Mouse (Mus musculus): ENCODE results near the gene Slc16a12. TPM values are rescaled to one million over a fixed set of nuclear protein-coding genes. Genes with fewer than 3 reads are reported as not detected.
A peak's percentile ranks its signal among the peaks of the same experiment; 100 is the strongest.

The Slc16a12 gene
- total RNA-seq, 1 experiment: 0.13 TPM

DNA sequence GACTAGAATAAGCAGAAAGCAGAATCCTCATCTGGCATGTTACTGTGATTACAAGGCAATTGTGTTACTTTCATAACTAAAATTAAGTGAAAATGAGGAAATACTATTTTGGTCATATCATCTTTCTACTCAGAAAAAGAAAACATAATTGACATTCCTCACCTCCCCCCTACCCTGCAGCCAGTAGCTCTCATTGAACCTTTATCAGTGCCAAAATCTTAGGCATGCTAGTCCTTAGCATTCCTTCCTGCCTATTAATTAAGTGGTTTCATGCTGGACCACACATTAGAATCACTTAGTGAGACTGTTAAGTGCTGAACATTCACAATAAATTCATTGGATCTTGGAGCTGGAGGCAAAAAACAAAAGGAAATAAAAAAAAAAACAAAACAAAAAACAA lies 31.0 kb upstream of the Slc16a12 start:
- no peak for TF ChIP-seq MAFK (IDR thresholded peaks at IDR 0.05; ENCODE audit: insufficient read depth, low read depth, low read length)
- TF ChIP-seq ZC3H11A (IDR thresholded peaks at IDR 0.05; ENCODE audit: borderline replicate concordance, low read depth, low read length): no peak
- TF ChIP-seq ZNF384 (IDR thresholded peaks at IDR 0.05; ENCODE audit: low read depth, low read length): no peak
- no peak for TF ChIP-seq HCFC1 (IDR thresholded peaks at IDR 0.05; ENCODE audit: borderline replicate concordance, insufficient read depth, low read length)
- Histone ChIP-seq H3K4me1 (ENCODE audit: control insufficient read depth in 2 of 2, insufficient read depth in 2 of 2, low read length in 2 of 2, poor library complexity in 1 of 2) (no peaks in the 10 kb centered on the region), H3K9me3 (ENCODE audit: control insufficient read depth, insufficient read depth, low read depth, low read length) (no peaks in the 10 kb centered on the region), H3K4me3 (ENCODE audit: insufficient read depth in 1 of 2, low read depth in 1 of 2, low read length in 2 of 2, poor library complexity in 1 of 2, severe bottlenecking in 1 of 2) (no peak overlapping the region), H3K27ac (ENCODE audit: insufficient read depth, low read depth, low read length, poor library complexity, severe bottlenecking) (no peak overlapping the region), H3K36me3 (ENCODE audit: control insufficient read depth, insufficient read depth, low read length, poor library complexity, severe bottlenecking) (no peaks in the 10 kb centered on the region), H3K9ac (ENCODE audit: insufficient read depth, low read depth, low read length, poor library complexity, severe bottlenecking) (no peak overlapping the region)
- in situ Hi-C loops (cut with MboI; ENCODE audit: low sequenced_read_pairs in 2 of 2, unreplicated experiment in 2 of 2): no loop called here
- no peak for DNase-seq (ENCODE audit: low read depth, low spot score)

DNA sequence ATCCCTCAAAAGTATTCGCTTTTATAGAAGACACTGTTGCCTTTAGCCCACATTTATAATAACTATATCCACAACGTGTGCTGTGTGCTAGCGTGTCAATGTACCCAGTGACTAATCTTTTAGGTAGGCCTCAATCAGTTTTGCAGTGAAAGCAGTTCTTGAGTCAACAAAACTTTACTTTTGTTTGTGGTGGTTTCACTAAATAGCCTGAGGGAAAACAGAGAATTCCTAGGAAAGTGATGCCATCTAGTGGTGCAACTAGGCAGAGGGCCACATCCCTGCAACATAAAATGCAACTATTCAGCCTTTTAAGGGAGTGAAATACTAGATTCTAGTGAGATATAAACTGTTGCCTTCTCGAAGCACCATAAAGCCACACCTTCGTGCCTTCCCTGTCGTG lies 25.7 kb upstream of the Slc16a12 start:
- TF ChIP-seq CHD2 (IDR thresholded peaks at IDR 0.05; ENCODE audit: low read depth, low read length) (no peak), ZNF384 (IDR thresholded peaks at IDR 0.05; ENCODE audit: low read depth, low read length) (no peak), ZC3H11A (IDR thresholded peaks at IDR 0.05; ENCODE audit: borderline replicate concordance, low read depth, low read length) (peak; percentile 85)

DNA sequence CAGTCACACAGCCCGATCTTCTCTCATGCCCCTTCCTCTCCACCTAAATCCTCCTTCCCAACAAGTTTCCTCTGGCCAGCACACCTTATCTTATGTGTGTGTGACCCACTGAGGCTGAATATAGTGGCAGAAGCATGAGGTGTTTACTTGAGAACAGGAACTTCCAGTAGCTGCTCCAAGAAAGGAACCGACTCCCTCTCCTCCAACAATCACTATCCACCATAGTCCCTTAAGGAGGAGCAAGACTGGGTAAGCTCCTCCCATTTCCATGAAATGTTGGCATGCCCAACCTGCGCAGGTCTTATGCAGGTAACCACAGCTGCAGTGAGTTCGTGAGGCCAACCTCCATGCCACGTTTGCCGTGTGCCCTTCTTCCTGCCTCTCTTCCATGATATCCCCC lies 23.7 kb upstream of the Slc16a12 start:
- Histone ChIP-seq H3K4me1 (ENCODE audit: control insufficient read depth in 2 of 2, insufficient read depth in 2 of 2, low read length in 2 of 2, poor library complexity in 1 of 2) (no peaks in the 10 kb centered on the region), H3K27ac (ENCODE audit: insufficient read depth, low read depth, low read length, poor library complexity, severe bottlenecking) (no peak overlapping the region), H3K36me3 (ENCODE audit: control insufficient read depth, insufficient read depth, low read length, poor library complexity, severe bottlenecking) (no peaks in the 10 kb centered on the region), H3K4me3 (ENCODE audit: insufficient read depth in 1 of 2, low read depth in 1 of 2, low read length in 2 of 2, poor library complexity in 1 of 2, severe bottlenecking in 1 of 2) (no peak overlapping the region), H3K9me3 (ENCODE audit: control insufficient read depth, insufficient read depth, low read depth, low read length) (no peaks in the 10 kb centered on the region), H3K9ac (ENCODE audit: insufficient read depth, low read depth, low read length, poor library complexity, severe bottlenecking) (no peak overlapping the region)
- TF ChIP-seq MAFK (IDR thresholded peaks at IDR 0.05; ENCODE audit: insufficient read depth, low read depth, low read length) (no peak), ZNF384 (IDR thresholded peaks at IDR 0.05; ENCODE audit: low read depth, low read length) (no peak), CHD2 (IDR thresholded peaks at IDR 0.05; ENCODE audit: low read depth, low read length) (no peak), HCFC1 (IDR thresholded peaks at IDR 0.05; ENCODE audit: borderline replicate concordance, insufficient read depth, low read length) (no peak), ZC3H11A (IDR thresholded peaks at IDR 0.05; ENCODE audit: borderline replicate concordance, low read depth, low read length) (no peak)
- DNase-seq (ENCODE audit: low read depth, low spot score): no peak
- in situ Hi-C loops (cut with MboI; ENCODE audit: low sequenced_read_pairs in 2 of 2, unreplicated experiment in 2 of 2): no loop called here

More for the DNA sequence above, 25.7 kb upstream of the Slc16a12 start:
- H3K4me1 ChIP-seq (ENCODE audit: control insufficient read depth in 2 of 2, insufficient read depth in 2 of 2, low read length in 2 of 2, poor library complexity in 1 of 2): no peaks in the 10 kb centered on the region
- peak; percentile 35 for DNase-seq (ENCODE audit: low read depth, low spot score)
- H3K9me3 ChIP-seq (ENCODE audit: control insufficient read depth, insufficient read depth, low read depth, low read length): no peaks in the 10 kb centered on the region
- no peaks in the 10 kb centered on the region for H3K36me3 ChIP-seq (ENCODE audit: control insufficient read depth, insufficient read depth, low read length, poor library complexity, severe bottlenecking)
- H3K27ac ChIP-seq (ENCODE audit: insufficient read depth, low read depth, low read length, poor library complexity, severe bottlenecking): no peak overlapping the region
- H3K4me3 ChIP-seq (ENCODE audit: insufficient read depth in 1 of 2, low read depth in 1 of 2, low read length in 2 of 2, poor library complexity in 1 of 2, severe bottlenecking in 1 of 2): no peak overlapping the region
- H3K9ac ChIP-seq (ENCODE audit: insufficient read depth, low read depth, low read length, poor library complexity, severe bottlenecking): no peak overlapping the region
- in situ Hi-C loops (cut with MboI; ENCODE audit: low sequenced_read_pairs in 2 of 2, unreplicated experiment in 2 of 2): no loop called here

DNA sequence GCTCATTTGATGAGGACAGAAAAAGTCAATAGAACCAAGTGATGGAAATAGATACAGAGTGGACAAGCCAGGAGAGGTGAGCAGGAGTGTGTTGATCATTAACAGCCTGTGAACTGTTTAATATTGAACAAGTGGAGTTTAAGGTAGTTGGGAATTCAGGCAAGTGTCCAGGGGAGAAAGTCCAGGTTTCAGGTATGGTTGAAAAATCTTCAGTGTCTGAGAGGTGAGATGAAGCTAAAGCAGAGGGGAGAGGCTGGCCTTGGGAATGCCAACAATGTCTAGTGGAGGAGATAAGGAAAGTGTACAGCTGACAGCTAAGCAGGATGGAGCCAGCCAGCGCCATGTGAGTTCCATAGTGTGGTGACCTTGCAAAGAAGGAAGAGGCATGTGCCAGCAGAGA lies 11.7 kb upstream of the Slc16a12 start:
- Histone ChIP-seq H3K27ac (ENCODE audit: insufficient read depth, low read depth, low read length, poor library complexity, severe bottlenecking) (no peak overlapping the region), H3K4me1 (ENCODE audit: control insufficient read depth in 2 of 2, insufficient read depth in 2 of 2, low read length in 2 of 2, poor library complexity in 1 of 2) (no peaks in the 10 kb centered on the region), H3K4me3 (ENCODE audit: insufficient read depth in 1 of 2, low read depth in 1 of 2, low read length in 2 of 2, poor library complexity in 1 of 2, severe bottlenecking in 1 of 2) (no peak overlapping the region), H3K36me3 (ENCODE audit: control insufficient read depth, insufficient read depth, low read length, poor library complexity, severe bottlenecking) (no peaks in the 10 kb centered on the region), H3K9ac (ENCODE audit: insufficient read depth, low read depth, low read length, poor library complexity, severe bottlenecking) (no peak overlapping the region), H3K9me3 (ENCODE audit: control insufficient read depth, insufficient read depth, low read depth, low read length) (no peaks in the 10 kb centered on the region)
- no peak for TF ChIP-seq MAFK (IDR thresholded peaks at IDR 0.05; ENCODE audit: insufficient read depth, low read depth, low read length)
- TF ChIP-seq HCFC1 (IDR thresholded peaks at IDR 0.05; ENCODE audit: borderline replicate concordance, insufficient read depth, low read length): no peak
- no peak for DNase-seq (ENCODE audit: low read depth, low spot score)
- in situ Hi-C loops (cut with MboI; ENCODE audit: low sequenced_read_pairs in 2 of 2, unreplicated experiment in 2 of 2): no loop called here

DNA sequence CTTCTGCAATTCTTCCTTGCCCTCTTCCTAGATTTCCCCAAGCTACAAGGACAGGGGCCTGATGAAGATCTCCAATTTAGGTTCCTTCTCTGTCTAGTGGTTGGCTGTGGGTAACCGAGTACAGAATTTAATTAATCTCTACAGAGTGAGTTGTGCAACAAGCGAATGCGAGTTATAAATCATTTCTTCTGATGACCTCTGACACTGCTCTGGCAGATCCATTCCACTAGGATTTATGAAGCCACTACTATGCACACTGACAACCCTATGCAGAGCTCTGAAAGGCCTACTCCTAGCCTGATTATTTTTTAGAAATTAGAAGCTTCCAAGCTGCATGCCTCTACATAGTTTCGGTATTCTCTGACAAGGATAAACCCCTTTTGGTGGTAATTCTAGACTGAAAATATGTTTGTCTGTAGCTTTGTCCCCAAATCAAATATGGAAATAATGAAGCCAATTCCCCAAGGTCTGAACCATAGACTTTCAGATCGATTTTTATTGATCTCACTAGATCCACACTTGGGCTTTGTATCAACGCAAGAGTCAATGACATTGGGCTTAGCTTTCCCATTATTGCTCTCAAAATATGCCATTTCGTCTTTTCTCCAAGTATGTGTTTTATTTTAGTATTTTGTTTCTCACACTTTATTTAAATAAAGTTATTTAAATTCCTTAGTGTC lies 9.6 kb upstream of the Slc16a12 start:
- TF ChIP-seq MAFK (IDR thresholded peaks at IDR 0.05; ENCODE audit: insufficient read depth, low read depth, low read length): no peak
- no peak for TF ChIP-seq ZNF384 (IDR thresholded peaks at IDR 0.05; ENCODE audit: low read depth, low read length)
- TF ChIP-seq HCFC1 (IDR thresholded peaks at IDR 0.05; ENCODE audit: borderline replicate concordance, insufficient read depth, low read length): no peak
- no peak for TF ChIP-seq CHD2 (IDR thresholded peaks at IDR 0.05; ENCODE audit: low read depth, low read length)
- no peak for TF ChIP-seq ZC3H11A (IDR thresholded peaks at IDR 0.05; ENCODE audit: borderline replicate concordance, low read depth, low read length)
- Histone ChIP-seq H3K27ac (ENCODE audit: insufficient read depth, low read depth, low read length, poor library complexity, severe bottlenecking) (no peak overlapping the region), H3K4me1 (ENCODE audit: control insufficient read depth in 2 of 2, insufficient read depth in 2 of 2, low read length in 2 of 2, poor library complexity in 1 of 2) (no peaks in the 10 kb centered on the region), H3K4me3 (ENCODE audit: insufficient read depth in 1 of 2, low read depth in 1 of 2, low read length in 2 of 2, poor library complexity in 1 of 2, severe bottlenecking in 1 of 2) (no peak overlapping the region), H3K36me3 (ENCODE audit: control insufficient read depth, insufficient read depth, low read length, poor library complexity, severe bottlenecking) (no peaks in the 10 kb centered on the region), H3K9me3 (ENCODE audit: control insufficient read depth, insufficient read depth, low read depth, low read length) (no peaks in the 10 kb centered on the region), H3K9ac (ENCODE audit: insufficient read depth, low read depth, low read length, poor library complexity, severe bottlenecking) (no peak overlapping the region)
- DNase-seq (ENCODE audit: low read depth, low spot score): no peak
- in situ Hi-C loops (cut with MboI; ENCODE audit: low sequenced_read_pairs in 2 of 2, unreplicated experiment in 2 of 2): no loop called here

Measured in ES-E14 (cell line).